Mouse (Mus musculus) brain, embryonic 14.5 days (tissue): ENCODE results near the gene Jtb.

Experiments used
- CTCF ChIP-seq: fragments of 200-500 bp; IDR thresholded peaks from 2 replicates; pipeline ENCODE4 v1.5.1; 2012; ENCODE audit warnings: inconsistent platforms, mild to moderate bottlenecking, moderate library complexity, borderline replicate concordance; ENCODE audit not compliant: insufficient read depth, insufficient read length; ENCODE audit errors: extremely low read depth
- POLR2A ChIP-seq: fragments of 200-500 bp; IDR thresholded peaks from 2 replicates; pipeline ENCODE4 v1.6.1; 2012; ENCODE audit warnings: mild to moderate bottlenecking, inconsistent platforms, borderline replicate concordance; ENCODE audit not compliant: poor library complexity, insufficient read depth, insufficient read length, severe bottlenecking; ENCODE audit errors: extremely low read depth

GRCm38 (mm10) chr3:90194759-90195158 lies 36.6 kb upstream of the Jtb start:
- TF ChIP-seq POLR2A (no peak), CTCF (no peak)
